Mouse (Mus musculus): ENCODE results near the gene Kcnab2.
A peak's percentile ranks its signal among the peaks of the same experiment; 100 is the strongest.

- peak; percentile 34; the same call in 1 of the 2 replicates for TF ChIP-seq CTCF (IDR thresholded peaks at IDR 0.05; ENCODE audit: borderline replicate concordance, control insufficient read depth, extremely low read depth, insufficient read depth, low read length, poor library complexity)
- no peak for TF ChIP-seq POLR2A (IDR thresholded peaks at IDR 0.05; ENCODE audit: control insufficient read depth, extremely low read depth, insufficient read depth, low read length, poor library complexity)
Measured at GRCm38 (mm10) chr4:152343296-152343695, 134.4 kb downstream of the Kcnab2 start.
